Mouse (Mus musculus): ENCODE measurements around the gene Coq8a. TPM values are rescaled to one million over a fixed set of nuclear protein-coding genes. Genes with fewer than 3 reads are reported as not detected.

Gene Coq8a
- polyA plus RNA-seq (2012; rRNA removed) = 2.2 TPM in 2 replicates

GRCm38 (mm10) chr1:180198959-180199714 is at the start of gene Coq8a:
Gene Coq8a (minus strand): TSS chr1:180199602.

Other genes starting within 250 kb of the Coq8a start
- gene Cdc42bpa, start 239.1 kb downstream of the Coq8a start, polyA plus RNA-seq (2012; rRNA removed) = 28.4 and 29.7 TPM in 2 replicates
- 12.2 and 13.1 TPM in 2 replicates for gene Psen2, start 63.8 kb upstream of the Coq8a start, polyA plus RNA-seq (2012; rRNA removed)
- gene Itpkb, start 130.9 kb upstream of the Coq8a start, polyA plus RNA-seq (2012; rRNA removed) = 5.6 and 8.7 TPM in 2 replicates